Mouse (Mus musculus) G1E (cell line): ENCODE measurements around the gene Tasp1.

Experiments
- CTCF ChIP-seq: IDR thresholded peaks from 2 replicates; pipeline ENCODE4 v1.5.1; 2012; ENCODE audit warnings: low read depth, low read length, inconsistent platforms, mixed read lengths
- POLR2AphosphoS5 ChIP-seq: IDR thresholded peaks from 2 replicates; pipeline ENCODE4 v1.6.1; 2012; ENCODE audit warnings: low read depth, low read length, inconsistent platforms; ENCODE audit not compliant: insufficient replicate concordance

GRCm38 (mm10) chr2:140051607-140052126 is 14.9 kb downstream of the Tasp1 start:
- TF ChIP-seq POLR2AphosphoS5 (no peak), CTCF (no peak)
